Mouse (Mus musculus) ES-Bruce4 (cell line): ENCODE data around the gene Heg1. TPM values are rescaled to one million over a fixed set of nuclear protein-coding genes. Genes with fewer than 3 reads are reported as not detected.

Experiments used
- H3K27ac ChIP-seq: 2 replicates; pipeline ENCODE4 v1.5.1; 2012; ENCODE audit warnings: low read length, inconsistent platforms; ENCODE audit not compliant: insufficient read depth
- H3K27me3 ChIP-seq: 2 replicates; pipeline ENCODE4 v1.6.1; 2012; ENCODE audit warnings: mild to moderate bottlenecking, low read length, inconsistent platforms; ENCODE audit not compliant: control insufficient read depth, poor library complexity, insufficient read depth, severe bottlenecking
- H3K36me3 ChIP-seq: 2 replicates; pipeline ENCODE4 v1.6.1; 2012; ENCODE audit warnings: inconsistent platforms, mild to moderate bottlenecking, low read length, moderate library complexity; ENCODE audit not compliant: control insufficient read depth, poor library complexity, insufficient read depth, severe bottlenecking
- H3K4me1 ChIP-seq: one replicate; pipeline ENCODE4 v1.8.1; 2011; ENCODE audit warnings: low read length; ENCODE audit not compliant: control insufficient read depth, insufficient read depth
- H3K4me3 ChIP-seq: 2 replicates; pipeline ENCODE4 v1.5.1; 2011; ENCODE audit warnings: low read depth, mild to moderate bottlenecking, low read length
- H3K9ac ChIP-seq: 2 replicates; pipeline ENCODE4 v1.6.1; 2012; ENCODE audit warnings: low read depth, mild to moderate bottlenecking, inconsistent platforms; ENCODE audit not compliant: poor library complexity, severe bottlenecking
- H3K9me3 ChIP-seq: replicated peaks from 2 replicates; pipeline ENCODE4 v1.6.1; 2012; ENCODE audit warnings: mild to moderate bottlenecking, low read length, inconsistent platforms; ENCODE audit not compliant: control insufficient read depth, poor library complexity, insufficient read depth, severe bottlenecking
- CTCF ChIP-seq: IDR thresholded peaks from one replicate; pipeline ENCODE4 v1.8.1; 2011; ENCODE audit warnings: low read depth, low read length
- EP300 ChIP-seq: IDR thresholded peaks from 2 replicates; pipeline ENCODE4 v1.6.1; 2011; ENCODE audit warnings: low read depth, low read length; ENCODE audit not compliant: insufficient read depth
- POLR2A ChIP-seq: IDR thresholded peaks from one replicate; pipeline ENCODE4 v1.8.1; 2011; ENCODE audit warnings: low read length; ENCODE audit not compliant: insufficient read depth
- polyA plus RNA-seq: library from polyadenylated mRNA; stranded (reverse); fragments of >200 nt; gene quantifications from 2 replicates; pipeline ENCODE4 v1.2.4, GENCODE M21; 2011; ENCODE audit warnings: low read depth; ENCODE audit not compliant: missing spikeins, insufficient read depth, insufficient read length

Heg1 gene
- polyA plus RNA-seq, 1 experiment = 21.7 TPM

GRCm38 (mm10) chr16:33738949-33739719 is 55.0 kb downstream of the Heg1 start:
- Histone ChIP-seq H3K4me3 (no peak overlapping the region), H3K9ac (no peak overlapping the region), H3K36me3 (no peaks in the 10 kb centered on the region), H3K4me1 (no peaks in the 10 kb centered on the region), H3K27me3 (no peaks in the 10 kb centered on the region), H3K9me3 (no peaks in the 10 kb centered on the region), H3K27ac (no peak overlapping the region)
- no peak for TF ChIP-seq EP300
- TF ChIP-seq POLR2A = no peak
- TF ChIP-seq CTCF = no peak

GRCm38 (mm10) chr16:33739802-33740201 is 55.6 kb downstream of the Heg1 start:
- no peak for TF ChIP-seq POLR2A
- peak; percentile 93 for TF ChIP-seq CTCF
- no peak overlapping the region for H3K27ac ChIP-seq
- no peaks in the 10 kb centered on the region for H3K36me3 ChIP-seq
- no peak overlapping the region for H3K4me3 ChIP-seq
- H3K27me3 ChIP-seq = no peaks in the 10 kb centered on the region
- H3K9ac ChIP-seq = no peak overlapping the region
- no peaks in the 10 kb centered on the region for H3K4me1 ChIP-seq
- no peaks in the 10 kb centered on the region for H3K9me3 ChIP-seq

GRCm38 (mm10) chr16:33740416-33740815 is 56.2 kb downstream of the Heg1 start:
- Histone ChIP-seq H3K27me3 (no peaks in the 10 kb centered on the region), H3K4me3 (no peak overlapping the region), H3K9me3 (no peaks in the 10 kb centered on the region), H3K27ac (no peak overlapping the region), H3K4me1 (no peaks in the 10 kb centered on the region), H3K9ac (no peak overlapping the region), H3K36me3 (no peaks in the 10 kb centered on the region)
- TF ChIP-seq POLR2A = no peak
- no peak for TF ChIP-seq EP300

GRCm38 (mm10) chr16:33741795-33742194 is 57.6 kb downstream of the Heg1 start:
- Histone ChIP-seq H3K27me3 (no peaks in the 10 kb centered on the region), H3K9ac (no peak overlapping the region), H3K4me1 (no peaks in the 10 kb centered on the region), H3K27ac (no peak overlapping the region), H3K36me3 (no peaks in the 10 kb centered on the region), H3K4me3 (no peak overlapping the region), H3K9me3 (no peaks in the 10 kb centered on the region)
- no peak for TF ChIP-seq EP300
- TF ChIP-seq CTCF = no peak
- TF ChIP-seq POLR2A = no peak

GRCm38 (mm10) chr16:33742233-33742632 is 58.1 kb downstream of the Heg1 start:
- no peak overlapping the region for H3K4me3 ChIP-seq
- H3K27ac ChIP-seq = no peak overlapping the region
- TF ChIP-seq EP300 = no peak
- TF ChIP-seq CTCF = no peak
- H3K36me3 ChIP-seq = no peaks in the 10 kb centered on the region
- H3K4me1 ChIP-seq = no peaks in the 10 kb centered on the region
- no peak overlapping the region for H3K9ac ChIP-seq
- H3K9me3 ChIP-seq = no peaks in the 10 kb centered on the region
- no peaks in the 10 kb centered on the region for H3K27me3 ChIP-seq

GRCm38 (mm10) chr16:33744622-33745419 is 60.7 kb downstream of the Heg1 start:
- no peaks in the 10 kb centered on the region for H3K36me3 ChIP-seq
- TF ChIP-seq EP300 = no peak
- peak; percentile 61 for TF ChIP-seq CTCF
- no peaks in the 10 kb centered on the region for H3K27me3 ChIP-seq

More at GRCm38 (mm10) chr16:33744622-33745419, 60.7 kb downstream of the Heg1 start:
- no peak overlapping the region for H3K27ac ChIP-seq
- no peaks in the 10 kb centered on the region for H3K4me1 ChIP-seq
- H3K4me3 ChIP-seq = no peak overlapping the region
- H3K9ac ChIP-seq = no peak overlapping the region
- H3K9me3 ChIP-seq = no peaks in the 10 kb centered on the region
